Mouse (Mus musculus): ENCODE data around the gene Castor2.

DNA sequence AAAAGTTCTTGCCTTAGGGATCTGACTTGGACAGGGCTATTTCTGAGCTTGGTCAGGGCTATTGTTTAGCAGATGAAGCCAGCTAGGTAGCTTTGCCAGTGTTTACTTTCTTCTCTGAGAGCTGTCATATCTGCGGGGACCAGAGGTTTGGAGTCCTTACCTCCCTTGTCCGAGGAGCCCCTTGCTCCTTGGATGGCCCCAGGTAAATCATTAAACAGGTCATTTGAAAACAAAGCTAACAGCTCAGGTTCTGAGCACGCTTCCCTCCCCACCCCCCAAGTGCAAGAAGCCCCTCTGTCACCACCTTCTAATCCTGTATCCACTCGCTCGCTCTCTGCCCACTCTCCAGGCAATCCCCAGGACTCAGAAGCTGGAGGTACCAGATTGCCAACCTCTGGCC is 1.8 kb downstream of the Castor2 start:
- no peak for TF ChIP-seq CTCF (IDR thresholded peaks at IDR 0.05; ENCODE audit: insufficient read depth, low read length)
- TF ChIP-seq POLR2A (IDR thresholded peaks at IDR 0.05; ENCODE audit: borderline replicate concordance, extremely low read depth, low read depth, low read length), result no peak
